Mouse (Mus musculus) intestine, postnatal 0 days (tissue): ENCODE results near the gene Rhoa. TPM values are rescaled to one million over a fixed set of nuclear protein-coding genes. Genes with fewer than 3 reads are reported as not detected.
"Not testable (repeated sequence)": the region's sequence is repeated elsewhere in the genome, so short reads cannot be mapped to it uniquely, and the experiment has no call there.

Source experiments
- ATAC-seq: fragments of 200-750 bp; cut with Nextera tagmentation; 2 replicates; pipeline ENCODE4 v1.8.0; 2017; ENCODE audit warnings: mild to moderate bottlenecking, moderate TSS enrichment, moderate library complexity
- H3K27ac ChIP-seq: fragments of 300-500 bp; sonication (generic); 2 replicates; pipeline ENCODE4 v1.5.1; 2014; ENCODE audit warnings: mild to moderate bottlenecking, low read depth, low read length, moderate library complexity
- H3K27me3 ChIP-seq: fragments of 300-500 bp; sonication (generic); replicated peaks from 2 replicates; pipeline ENCODE4 v1.6.1; 2014; ENCODE audit warnings: low read length, mixed read lengths; ENCODE audit not compliant: control insufficient read depth, insufficient read depth
- H3K36me3 ChIP-seq: fragments of 300-500 bp; sonication (generic); 2 replicates; pipeline ENCODE4 v1.6.1; 2014; ENCODE audit warnings: mild to moderate bottlenecking, moderate library complexity; ENCODE audit not compliant: control insufficient read depth, insufficient read depth
- H3K4me1 ChIP-seq: fragments of 300-500 bp; sonication (generic); replicated peaks from 2 replicates; pipeline ENCODE4 v1.6.1; 2014; ENCODE audit warnings: antibody characterized with exemption, low read length, mixed read lengths; ENCODE audit not compliant: control insufficient read depth, insufficient read depth
- H3K4me2 ChIP-seq: fragments of 300-500 bp; sonication (generic); replicated peaks from 2 replicates; pipeline ENCODE4 v1.6.1; 2014; ENCODE audit warnings: low read depth, mild to moderate bottlenecking, moderate library complexity
- H3K4me3 ChIP-seq: fragments of 300-500 bp; sonication (generic); 2 replicates; pipeline ENCODE4 v1.5.1; 2014; ENCODE audit warnings: low read depth, low read length
- H3K9ac ChIP-seq: fragments of 300-500 bp; sonication (generic); 2 replicates; pipeline ENCODE4 v1.6.1; 2014; ENCODE audit warnings: mild to moderate bottlenecking, low read depth, low read length
- H3K9me3 ChIP-seq: fragments of 300-500 bp; sonication (generic); 2 replicates; pipeline ENCODE4 v1.6.1; 2016; ENCODE audit warnings: mixed run types; ENCODE audit not compliant: control insufficient read depth
- CTCF ChIP-seq: sonication (generic); IDR thresholded peaks from 2 replicates; pipeline ENCODE4 v1.5.1; 2016; ENCODE audit warnings: low read depth, mild to moderate bottlenecking, control low read depth, antibody characterized with exemption, moderate library complexity
- WGBS: fragments of 180-500 bp; shearing (Covaris S2); extraction: QIAGEN DNeasy Blood & Tissue Kit; methylation state at CpG from one replicate; pipeline ENCODE4 v1.1.7; 2014; 5-methylcytosine and 5-hydroxymethylcytosine counted together
- polyA plus RNA-seq: library from polyadenylated mRNA; unstranded; fragments of >200 nt; fragmentation: Nextera tagmentation; extraction: Ambion mirVana; gene quantifications from 2 replicates; pipeline ENCODE4 v1.2.1, GENCODE M21; 2015

Gene Rhoa
- polyA plus RNA-seq, 1 experiment from 2014 or later, result 313 TPM

DNA sequence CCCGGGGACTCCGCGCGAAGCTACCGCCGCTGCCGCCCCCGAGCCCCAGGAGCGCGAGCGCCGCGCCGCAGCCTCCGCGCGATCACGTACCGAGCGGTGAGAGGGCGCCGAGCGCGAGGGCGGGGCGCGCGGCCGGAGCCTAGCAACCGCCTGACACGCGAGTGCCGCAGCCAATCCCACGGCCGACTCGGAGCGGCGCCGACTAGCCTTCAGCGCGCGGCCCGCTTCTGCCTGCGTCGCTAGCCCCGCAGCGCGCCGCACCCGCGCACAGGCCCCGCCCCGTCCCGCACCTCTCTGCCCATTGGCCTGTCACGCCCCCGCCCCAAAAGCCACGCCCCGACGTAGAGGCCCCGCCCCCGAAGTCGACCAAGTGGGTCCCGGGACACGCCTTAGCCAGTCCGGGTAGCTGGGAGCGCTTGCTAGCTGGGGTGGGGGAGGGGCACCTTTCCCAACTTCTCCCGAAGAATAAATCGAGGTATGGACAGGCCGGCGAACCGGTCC, 42.2 kb upstream of the Rhoa start, which contains the start of gene Dag1:
Gene Dag1 (minus strand): TSS at position 269 of the 501 bp plus-strand sequence.
- peak within 1 kb of the TSS; percentile 85 for H3K9ac ChIP-seq
- ATAC-seq, result peak; percentile 97
- H3K27me3 ChIP-seq, result no peaks in the 10 kb centered on the region
- no peaks in the 10 kb centered on the region for H3K9me3 ChIP-seq
- TF ChIP-seq CTCF, result no peak
- H3K4me3 ChIP-seq, result peak within 1 kb of the TSS; percentile 81
- peak within 1 kb of the TSS; percentile 88 for H3K27ac ChIP-seq
- peak within 1 kb of the TSS; percentile 89 for H3K4me2 ChIP-seq
- H3K36me3 ChIP-seq, result no peaks in the 10 kb centered on the region
- peaks cover 16% of the 10 kb centered on the region; the same call in 1 of the 2 replicates for H3K4me1 ChIP-seq
- WGBS, result under 1% methylated on average over 61 of the region's 71 CpGs

DNA sequence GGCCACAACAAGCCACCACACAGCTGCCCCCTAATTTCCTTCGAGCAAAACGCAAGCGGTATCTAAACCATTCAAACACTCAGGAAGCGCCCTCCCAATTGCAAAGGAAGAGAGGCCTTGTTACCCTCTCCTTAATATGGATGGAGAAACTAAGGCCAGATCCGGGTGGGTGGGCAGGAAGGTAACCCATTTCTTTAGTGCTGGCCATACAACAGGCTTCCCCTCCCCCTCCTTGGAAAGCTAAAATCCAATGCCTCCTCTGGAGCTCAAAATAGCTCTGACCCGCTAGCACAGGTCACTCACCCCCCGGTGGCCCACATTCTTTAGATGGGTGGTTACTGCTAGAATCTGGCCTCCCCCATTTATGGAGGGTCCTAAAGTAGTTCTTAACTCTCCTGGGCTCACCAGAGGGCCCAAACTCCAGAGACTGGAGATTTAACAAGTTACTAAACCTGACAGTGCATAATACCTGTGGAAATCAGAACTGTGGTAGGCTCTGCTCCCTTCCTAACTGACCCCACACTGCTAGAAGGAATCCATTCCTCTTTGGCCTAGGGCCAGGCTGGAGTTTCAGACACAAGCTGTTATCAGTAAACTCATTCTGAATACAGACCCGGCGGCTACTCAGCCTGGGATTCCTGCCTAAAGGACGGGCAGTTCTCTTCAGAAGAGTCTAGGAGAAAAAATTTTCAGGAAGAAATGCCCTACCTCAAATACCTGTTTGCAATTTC, 41.6 kb upstream of the Rhoa start:
- H3K4me1 ChIP-seq, result peaks cover 16% of the 10 kb centered on the region; the same call in 1 of the 2 replicates

DNA sequence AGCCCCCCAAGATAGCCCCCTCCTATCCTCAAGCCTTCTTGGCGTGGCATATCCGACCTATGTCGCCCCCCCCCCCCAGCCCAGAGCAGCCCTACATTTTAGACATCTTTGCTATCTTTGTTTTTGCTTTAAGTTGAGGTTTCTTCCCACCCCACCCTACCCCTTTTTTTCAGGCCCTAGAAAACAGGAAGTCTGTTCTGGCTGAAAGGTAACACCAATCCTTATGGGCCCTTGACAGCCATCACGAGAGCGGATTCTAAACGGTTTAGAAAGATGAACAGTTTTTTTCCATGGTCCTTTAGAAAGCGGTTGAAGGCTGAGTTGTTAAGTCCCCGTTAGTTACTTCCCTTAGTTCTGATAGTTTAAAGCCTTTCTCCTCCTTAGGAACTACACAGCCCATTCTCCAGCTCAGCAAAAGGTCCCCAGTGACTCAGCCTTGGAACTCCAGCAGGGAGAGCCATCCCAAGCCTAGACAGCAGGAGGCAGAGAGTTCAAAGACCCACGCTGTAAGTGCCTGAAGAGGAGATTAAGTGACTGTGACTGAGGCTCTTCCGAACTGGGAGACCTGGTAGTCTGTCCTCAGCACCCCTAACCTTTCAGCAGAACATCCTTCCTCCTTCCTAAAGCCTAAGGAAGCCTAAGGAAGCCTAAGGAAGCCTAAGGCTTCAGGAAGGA, 39.5 kb upstream of the Rhoa start:
- no peak; the same call in 1 of the 2 replicates for TF ChIP-seq CTCF
- 72% methylated on average over 10 of the region's 10 CpGs for WGBS

More for the DNA sequence above, 41.6 kb upstream of the Rhoa start:
- Histone ChIP-seq H3K27me3 (no peaks in the 10 kb centered on the region), H3K27ac (peak overlapping the region; percentile 88), H3K36me3 (no peaks in the 10 kb centered on the region), H3K9ac (peak overlapping the region; percentile 85; the same call in 1 of the 2 replicates), H3K9me3 (no peaks in the 10 kb centered on the region), H3K4me2 (peak overlapping the region; percentile 89), H3K4me3 (peak overlapping the region; percentile 81)
- WGBS, result 7% methylated on average over 10 of the region's 10 CpGs
- no peak for TF ChIP-seq CTCF
- peak; percentile 0; the same call in 1 of the 2 replicates for ATAC-seq

DNA sequence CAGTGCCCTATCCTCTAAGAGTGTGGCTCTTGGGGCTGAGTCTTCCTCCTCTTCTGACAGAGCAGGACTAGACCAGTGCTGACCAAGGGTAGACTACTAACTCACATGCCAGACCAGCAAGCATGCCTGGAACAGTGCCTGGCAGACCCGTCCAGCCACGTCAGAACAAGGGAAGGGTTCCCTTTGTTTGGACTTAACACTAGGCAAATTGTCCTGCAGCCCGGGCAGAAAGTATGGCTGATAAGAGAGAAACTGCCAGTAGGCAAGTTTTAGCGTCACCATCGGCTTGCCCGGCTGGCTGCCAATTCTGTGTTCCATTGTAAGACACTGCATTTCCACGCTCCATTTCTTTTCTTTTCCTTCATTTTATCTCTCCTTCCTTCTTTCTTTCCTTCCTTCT, 38.2 kb upstream of the Rhoa start:
- Histone ChIP-seq H3K27ac (no peak overlapping the region), H3K36me3 (no peaks in the 10 kb centered on the region), H3K4me3 (no peak overlapping the region), H3K27me3 (no peaks in the 10 kb centered on the region), H3K9ac (no peak overlapping the region), H3K9me3 (no peaks in the 10 kb centered on the region), H3K4me1 (peaks cover 13% of the 10 kb centered on the region; the same call in 1 of the 2 replicates), H3K4me2 (no peak overlapping the region)
- WGBS, result 61% methylated on average over 7 of the region's 7 CpGs
- no peak for TF ChIP-seq CTCF
- no peak for ATAC-seq

More for the DNA sequence above, 39.5 kb upstream of the Rhoa start:
- H3K9me3 ChIP-seq, result no peaks in the 10 kb centered on the region
- no peak overlapping the region for H3K27ac ChIP-seq
- H3K4me2 ChIP-seq, result no peak overlapping the region
- no peak overlapping the region for H3K9ac ChIP-seq
- H3K36me3 ChIP-seq, result no peaks in the 10 kb centered on the region
- no peak for ATAC-seq
- H3K27me3 ChIP-seq, result no peaks in the 10 kb centered on the region
- peaks cover 16% of the 10 kb centered on the region; the same call in 1 of the 2 replicates for H3K4me1 ChIP-seq
- H3K4me3 ChIP-seq, result no peak overlapping the region

DNA sequence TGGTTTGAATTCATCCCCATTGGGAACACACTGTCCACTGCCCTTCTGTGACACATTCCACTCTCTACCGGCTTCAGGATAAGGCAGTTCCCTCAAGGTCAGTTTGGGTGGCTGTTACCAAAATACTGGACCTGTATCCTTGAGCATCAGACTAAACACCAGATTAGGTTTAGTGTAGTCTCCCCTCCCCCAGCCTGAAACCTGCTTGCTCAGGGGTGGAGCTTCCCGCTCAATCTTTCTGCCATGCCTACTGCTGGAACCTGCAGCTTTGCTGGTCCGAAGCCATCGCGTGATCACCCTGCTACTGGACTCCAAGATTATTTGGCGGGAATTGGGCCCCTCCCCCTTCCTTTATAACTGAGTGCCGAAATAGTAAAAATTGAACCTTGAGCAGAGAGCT, 37.2 kb upstream of the Rhoa start:
- not testable (repeated sequence) for H3K9ac ChIP-seq, H3K27me3 ChIP-seq, H3K36me3 ChIP-seq, H3K9me3 ChIP-seq, H3K4me3 ChIP-seq, ATAC-seq, H3K4me2 ChIP-seq, H3K27ac ChIP-seq
- peaks cover 13% of the 10 kb centered on the region; the same call in 1 of the 2 replicates for H3K4me1 ChIP-seq
- 49% methylated on average over 6 of the region's 7 CpGs for WGBS

DNA sequence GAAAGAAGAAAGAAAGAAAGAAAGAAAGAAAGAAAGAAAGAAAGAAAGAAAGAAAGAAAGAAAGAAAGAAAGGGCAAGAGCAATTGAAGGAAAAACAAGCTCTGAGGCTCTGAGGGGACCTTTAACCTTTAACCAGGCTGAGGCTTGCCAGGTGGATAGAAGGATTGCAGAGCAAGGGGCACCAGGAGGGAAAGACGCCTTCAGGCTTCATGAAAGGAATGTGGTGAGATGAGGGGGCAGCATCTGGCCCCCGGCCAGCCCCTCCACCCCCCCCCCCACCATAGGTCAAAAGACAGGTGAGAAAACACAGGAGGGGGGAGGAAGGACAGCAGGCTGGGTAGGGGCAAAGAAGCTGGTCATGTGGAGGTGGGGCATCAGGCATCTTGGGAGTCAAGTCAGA, 34.0 kb upstream of the Rhoa start:
- no peak for ATAC-seq
- no peaks in the 10 kb centered on the region for H3K36me3 ChIP-seq

More for the DNA sequence above, 34.0 kb upstream of the Rhoa start:
- no peaks in the 10 kb centered on the region for H3K27me3 ChIP-seq
- peaks cover 5% of the 10 kb centered on the region; the same call in 1 of the 2 replicates for H3K4me1 ChIP-seq
- H3K4me2 ChIP-seq, result no peak overlapping the region
- H3K9me3 ChIP-seq, result no peaks in the 10 kb centered on the region
- H3K9ac ChIP-seq, result no peak overlapping the region
- TF ChIP-seq CTCF, result no peak
- no peak overlapping the region for H3K4me3 ChIP-seq
- no peak overlapping the region for H3K27ac ChIP-seq
- 14% methylated on average over 2 of the region's 2 CpGs for WGBS
